Mouse (Mus musculus) left cerebral cortex, postnatal 4 days (tissue): ENCODE data around the gene Aqp6. TPM values are rescaled to one million over a fixed set of nuclear protein-coding genes. Genes with fewer than 3 reads are reported as not detected.
A peak's percentile ranks its signal among the peaks of the same experiment; 100 is the strongest.

ENCODE experiments used
- DNase-seq: peaks from one replicate; pipeline ENCODE4 v3.0.0-alpha.2; 2022
- intact Hi-C: fragments of 180-260 bp; cut with DNase I; formaldehyde crosslinking; loops from one replicate; pipeline ENCODE4 v1.15.1; 2025
- total RNA-seq, 2 experiments: library from RNA; stranded (reverse); gene quantifications; 2 replicates each; pipeline ENCODE4 v1.2.3; 2021

Aqp6 gene
- total RNA-seq, 2 experiments from 2014 or later: not detected

DNA sequence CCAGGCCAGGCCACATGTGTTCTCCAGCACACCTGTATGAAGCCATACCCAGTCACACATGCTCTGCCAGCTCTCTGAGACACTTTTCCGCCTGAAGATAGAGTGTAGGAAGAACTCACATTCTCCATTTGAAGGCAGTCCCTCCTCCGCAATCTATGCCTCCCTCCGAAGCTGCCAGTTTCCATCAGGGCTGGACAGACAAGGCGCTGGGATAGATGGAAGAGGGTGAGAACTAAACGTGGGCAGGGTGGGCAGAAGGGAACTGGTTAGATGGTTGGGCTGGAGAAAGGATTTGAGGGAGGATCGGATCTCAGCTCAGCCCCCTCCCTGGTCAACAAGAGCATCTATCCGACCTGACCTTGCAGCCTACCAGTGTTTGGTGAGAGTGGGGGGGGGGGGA lies 4.4 kb upstream of the Aqp6 start:
- intact Hi-C loops: loop anchor here (1.0 to 10.0 kb wide), 4 partner anchors 72 to 308 kb away; partner anchors contain the start of gene Cers5

DNA sequence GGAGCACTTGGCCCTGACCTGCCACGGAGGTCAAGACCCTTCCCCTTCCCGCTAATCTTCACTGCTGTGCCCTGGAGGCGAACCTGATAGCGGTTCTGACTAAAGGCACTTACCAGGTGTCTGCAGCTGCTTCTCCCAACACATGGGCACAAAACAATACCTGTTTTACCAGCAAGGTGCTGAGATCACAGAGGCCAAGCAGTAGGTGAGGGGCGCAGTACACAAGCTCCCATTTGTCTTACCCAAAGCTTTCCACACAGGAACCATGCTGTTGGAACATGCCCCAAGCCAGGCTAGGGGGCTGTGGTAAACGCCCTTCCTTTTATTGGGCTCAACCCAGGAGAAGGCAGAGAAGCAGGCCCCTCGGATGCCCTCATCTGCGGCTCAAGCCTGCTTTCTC lies 3.6 kb upstream of the Aqp6 start:
- DNase-seq: no peak

More for the DNA sequence above, 4.4 kb upstream of the Aqp6 start:
- no peak for DNase-seq

DNA sequence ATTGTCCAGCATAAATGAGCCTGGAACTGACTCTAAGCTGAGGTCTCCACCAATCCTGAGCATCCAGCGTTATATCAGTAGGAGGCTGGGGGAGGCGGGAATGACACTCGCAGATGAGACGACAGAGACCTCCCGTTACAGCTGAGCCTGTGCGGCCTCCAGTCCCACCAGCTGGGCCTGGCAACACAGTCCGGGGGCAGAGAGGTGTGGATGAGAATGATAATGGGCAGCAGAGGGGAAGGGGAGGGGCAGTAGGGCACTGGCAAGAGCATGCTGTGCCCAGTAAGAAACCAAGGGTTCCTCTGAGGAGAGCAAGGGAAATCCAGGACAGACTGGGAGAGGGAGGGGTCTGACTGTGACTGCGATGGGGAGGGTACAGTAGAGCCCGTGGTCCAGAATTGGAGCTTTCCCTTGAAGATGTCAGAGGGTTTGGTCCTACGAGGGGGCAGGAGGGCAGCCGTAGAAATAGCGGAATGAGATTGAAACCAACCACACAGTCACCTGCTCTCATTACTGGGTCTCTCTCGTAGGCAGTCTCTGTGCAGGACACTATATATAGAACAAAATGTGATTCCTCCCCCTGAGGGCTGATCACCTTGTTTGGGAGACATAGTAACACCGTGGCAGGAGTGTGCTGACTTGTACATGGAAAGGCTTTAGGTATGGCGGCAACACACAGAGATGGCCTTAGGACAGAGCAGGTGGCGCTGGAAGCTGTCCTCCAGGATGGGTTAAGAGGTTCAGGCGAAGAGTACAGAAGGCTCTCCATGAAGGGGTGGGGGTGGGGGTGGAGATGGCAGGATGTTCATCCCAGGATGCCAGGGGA lies 1.7 kb upstream of the Aqp6 start:
- peak; percentile 70 for DNase-seq
- intact Hi-C loops: loop anchor here (5.0 to 10.0 kb wide), 3 partner anchors 88 to 305 kb away; partner anchors contain the start of gene Cers5

More for the DNA sequence above, 3.6 kb upstream of the Aqp6 start:
- intact Hi-C loops: loop anchor here (5.0 to 10.0 kb wide), 3 partner anchors 90 to 307 kb away; partner anchors contain the start of gene Cers5

DNA sequence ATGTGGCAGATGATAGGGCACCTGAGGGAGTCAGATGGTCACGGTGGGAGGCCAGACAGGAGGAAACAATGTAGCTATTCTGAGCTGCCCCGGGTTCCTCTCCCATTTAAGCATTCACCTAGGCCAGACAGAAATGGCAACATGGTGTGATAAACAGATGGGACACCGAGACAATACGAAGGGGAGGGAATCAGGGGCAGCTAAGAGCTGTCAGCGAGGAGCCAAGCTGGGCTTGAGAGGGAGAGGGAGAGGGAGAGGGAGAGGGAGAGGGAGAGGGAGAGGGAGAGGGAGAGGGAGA lies 572 bp downstream of the Aqp6 start:
- no peak for DNase-seq
- intact Hi-C loops: no loop called here

DNA sequence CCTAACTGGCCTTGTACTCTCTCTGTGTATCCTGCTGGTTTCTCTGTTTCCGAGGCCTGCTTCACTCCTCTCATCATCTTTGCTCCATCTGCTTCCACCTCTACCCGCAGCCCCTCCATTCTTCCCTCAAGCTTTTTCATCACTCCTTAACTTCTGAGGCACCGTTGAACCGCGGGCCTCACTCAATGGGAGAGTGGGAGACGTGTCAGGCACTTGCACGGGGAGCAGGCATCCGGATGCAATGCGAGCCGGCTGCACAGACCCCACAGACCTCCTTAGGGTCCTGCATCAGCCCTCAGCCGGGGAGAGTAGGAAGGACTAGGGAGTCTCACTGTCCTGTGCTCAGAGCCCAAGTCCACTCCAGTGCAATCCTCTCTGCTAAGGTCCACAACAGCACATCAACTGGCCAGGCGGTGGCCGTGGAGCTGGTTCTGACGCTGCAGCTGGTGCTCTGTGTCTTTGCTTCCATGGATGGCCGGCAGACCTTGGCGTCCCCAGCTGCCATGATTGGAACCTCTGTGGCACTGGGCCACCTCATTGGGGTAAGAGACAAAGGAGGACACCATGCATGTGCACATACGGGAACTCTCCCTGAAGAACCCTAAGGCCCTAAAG lies 1.1 kb downstream of the Aqp6 start:
- intact Hi-C loops: no loop called here
- DNase-seq: peak; percentile 40

DNA sequence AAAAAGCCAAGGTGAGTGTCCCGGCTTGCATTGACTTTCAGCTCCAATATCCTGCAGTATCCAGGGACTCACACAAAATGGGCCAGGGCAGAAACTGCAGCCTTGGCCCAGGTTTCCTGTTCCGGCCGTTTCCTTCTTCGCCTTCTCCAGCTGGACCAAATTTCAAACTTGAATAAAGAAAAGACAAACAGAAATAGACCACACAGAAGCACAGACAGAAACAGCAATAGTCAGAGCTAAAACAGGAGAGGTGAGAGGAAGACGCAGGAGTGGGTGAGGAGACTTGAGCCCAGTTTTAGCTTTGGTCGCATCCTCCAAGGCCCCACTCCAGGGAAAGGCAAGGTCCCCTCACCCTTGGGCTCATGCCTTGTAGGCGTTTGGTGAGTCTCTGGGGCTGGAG lies 2.0 kb downstream of the Aqp6 start:
- DNase-seq: no peak
- intact Hi-C loops: no loop called here

DNA sequence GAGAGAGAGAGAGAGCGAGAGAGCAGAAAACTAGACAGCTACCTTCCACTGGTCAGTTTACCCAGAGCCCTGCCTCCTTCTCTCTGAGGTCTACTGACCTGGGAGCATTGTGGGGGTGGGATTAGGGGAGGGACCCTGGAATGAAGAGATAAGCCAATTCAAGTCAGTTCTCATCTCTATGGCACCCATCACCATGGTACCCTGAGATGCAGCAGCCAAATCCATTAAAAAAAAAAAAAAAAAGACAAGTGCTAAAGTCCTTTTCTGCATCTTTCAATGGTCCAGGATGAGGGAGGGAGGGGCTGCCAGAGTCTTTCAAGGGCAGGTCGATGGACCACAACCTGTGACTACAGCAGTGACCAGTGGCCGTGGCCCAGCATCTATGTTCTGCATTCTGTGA lies 4.4 kb downstream of the Aqp6 start:
- no peak for DNase-seq
- intact Hi-C loops: no loop called here

DNA sequence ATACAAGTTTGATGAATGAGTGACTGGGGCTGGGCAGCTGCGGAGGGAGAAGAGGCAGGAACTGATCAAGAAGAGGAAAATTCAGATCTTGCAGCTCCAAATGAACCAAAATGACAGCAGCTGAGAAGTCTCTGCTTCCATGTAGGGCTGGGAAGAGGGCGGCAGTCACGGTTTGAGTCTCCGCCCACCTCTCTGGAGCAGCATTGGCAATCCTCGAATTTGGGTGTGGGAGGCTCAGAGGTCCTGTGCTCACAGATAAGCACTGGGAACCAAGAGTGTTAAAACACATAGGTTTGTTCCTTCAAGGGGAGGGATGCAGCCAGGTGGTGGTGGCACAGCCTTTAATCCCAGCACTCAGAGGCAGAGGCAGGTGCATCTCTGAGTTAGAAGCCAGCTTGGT lies 5.3 kb downstream of the Aqp6 start:
- intact Hi-C loops: no loop called here
- DNase-seq: no peak

DNA sequence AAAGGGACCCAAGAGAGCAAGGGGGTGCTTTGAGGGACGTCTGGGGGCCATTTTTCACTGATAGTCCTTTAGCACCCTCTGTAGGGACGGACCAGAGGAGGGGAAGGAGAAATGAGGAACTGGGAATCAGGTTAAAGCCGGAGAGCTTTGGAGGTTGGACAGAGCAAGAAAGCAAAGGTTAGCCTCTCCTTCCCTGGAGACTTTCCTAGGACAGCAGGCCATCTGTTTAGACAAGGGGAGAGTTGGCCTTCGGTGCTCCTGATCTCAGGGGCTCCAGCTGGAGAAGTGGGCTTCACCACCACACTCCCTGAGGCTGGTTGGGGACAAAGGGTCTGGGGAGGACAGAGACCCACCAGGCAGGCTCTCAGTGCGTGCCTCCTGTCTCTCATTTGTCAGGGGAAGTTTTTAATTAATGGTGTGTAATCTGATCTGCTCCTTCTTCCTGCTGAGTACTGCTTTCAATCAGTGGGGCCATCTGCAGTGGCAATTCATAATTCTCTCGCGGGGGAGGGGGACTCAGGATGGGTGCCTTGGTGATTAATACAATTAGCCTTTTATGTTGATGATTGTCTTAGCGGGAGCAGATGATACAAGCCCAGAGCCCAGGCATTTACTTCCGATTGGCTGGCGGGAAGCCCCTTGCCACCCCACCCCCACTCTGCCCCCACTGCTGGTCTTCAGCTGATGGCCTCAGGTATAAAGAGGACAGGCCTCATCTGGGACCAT lies 6.4 kb downstream of the Aqp6 start:
- intact Hi-C loops: no loop called here
- DNase-seq: peak; percentile 68

DNA sequence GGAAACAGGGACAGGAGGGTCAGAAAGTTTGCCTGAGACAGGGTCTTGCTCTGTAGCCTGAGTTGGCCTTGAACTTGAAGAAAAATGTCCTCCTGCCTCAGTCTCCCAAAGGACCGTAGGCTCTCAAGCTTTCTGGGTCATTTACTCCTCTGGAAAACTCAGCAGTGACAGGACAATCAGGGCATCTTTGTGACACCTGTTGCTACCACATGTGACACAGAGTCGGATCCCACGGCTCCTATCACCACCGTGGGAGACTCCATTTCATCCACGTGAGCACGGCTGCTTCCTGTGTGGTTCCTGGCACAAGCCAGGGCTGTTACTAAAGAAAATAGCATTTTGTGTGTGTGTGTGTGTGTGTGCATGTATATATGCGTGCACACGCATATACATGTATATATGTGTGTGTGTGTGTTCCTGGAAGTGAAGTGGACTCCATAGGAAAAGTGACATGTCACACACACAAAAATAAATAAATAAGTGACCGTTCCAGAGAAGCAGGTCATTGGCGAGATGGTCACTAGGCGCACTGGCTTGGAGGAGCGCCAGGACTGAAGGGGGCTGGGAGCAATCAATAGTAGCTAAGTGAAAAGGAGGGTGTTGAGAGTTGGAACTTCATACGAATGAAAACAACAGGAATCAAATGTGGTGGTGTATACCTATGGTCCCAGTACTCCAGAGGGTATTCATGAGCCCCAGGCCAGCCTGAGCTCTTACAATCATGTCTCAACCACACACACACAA lies 7.4 kb downstream of the Aqp6 start:
- DNase-seq: no peak
- intact Hi-C loops: no loop called here

DNA sequence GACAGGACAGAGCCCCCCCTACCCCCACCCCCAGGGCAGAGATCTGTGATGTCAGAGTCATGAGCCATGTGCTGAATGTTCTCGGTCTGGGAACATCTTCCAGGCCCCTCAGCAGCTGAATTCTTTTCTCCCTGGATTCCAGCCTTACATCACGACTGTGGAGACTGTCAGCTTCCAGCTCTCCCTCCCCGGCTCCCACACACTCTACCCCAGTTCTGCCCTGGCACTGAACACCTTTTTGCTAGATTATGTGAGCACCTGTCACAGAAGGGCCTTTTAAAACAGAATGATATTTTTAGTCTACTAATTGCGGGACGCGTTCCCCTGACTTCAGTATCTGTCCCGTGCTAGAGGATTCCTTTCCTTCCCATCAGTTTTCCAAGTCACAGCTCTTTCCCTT lies 10.4 kb downstream of the Aqp6 start:
- DNase-seq: no peak
- intact Hi-C loops: no loop called here

DNA sequence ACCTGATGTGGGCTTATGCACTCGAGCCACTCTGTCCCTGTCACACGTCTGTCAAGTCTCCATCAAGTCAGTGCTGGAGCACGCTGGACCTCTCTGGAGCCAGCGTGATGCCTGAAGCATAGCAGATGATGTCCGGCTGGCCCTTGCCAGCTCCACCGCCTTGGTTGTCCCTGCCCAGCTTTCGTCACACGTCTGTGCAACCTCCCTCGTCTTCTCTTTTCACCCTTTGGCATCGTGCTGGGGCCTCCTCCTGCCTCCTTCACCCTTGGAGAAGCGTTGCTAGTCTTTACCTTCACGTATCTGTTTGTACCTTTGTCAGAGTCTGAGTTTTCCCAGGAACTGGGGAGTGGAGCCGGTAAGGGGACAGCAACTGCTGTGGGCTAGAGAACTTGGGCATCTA lies 13.1 kb downstream of the Aqp6 start:
- DNase-seq: peak; percentile 32

DNA sequence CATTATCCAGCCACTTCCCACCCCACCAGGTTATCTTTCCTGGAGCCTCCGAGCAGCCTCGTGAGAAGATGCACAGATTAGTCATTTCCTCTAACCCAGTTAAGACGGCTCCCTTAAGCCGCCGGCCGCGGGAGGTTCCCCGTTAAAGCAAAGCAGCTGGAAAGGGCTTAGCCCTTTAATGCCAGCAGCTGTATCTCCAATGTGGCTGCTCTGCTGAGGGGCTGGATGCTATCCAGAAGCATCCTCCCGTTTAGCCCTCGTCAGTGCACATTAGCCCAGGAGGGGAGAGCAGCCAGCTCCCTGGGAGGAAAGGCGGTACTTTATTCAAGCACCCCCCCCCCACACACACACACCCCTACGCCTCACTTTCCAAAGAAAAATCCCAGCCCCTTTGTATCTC lies 13.6 kb downstream of the Aqp6 start:
- intact Hi-C loops: no loop called here
- DNase-seq: peak; percentile 70

More for the DNA sequence above, 13.1 kb downstream of the Aqp6 start:
- intact Hi-C loops: no loop called here

DNA sequence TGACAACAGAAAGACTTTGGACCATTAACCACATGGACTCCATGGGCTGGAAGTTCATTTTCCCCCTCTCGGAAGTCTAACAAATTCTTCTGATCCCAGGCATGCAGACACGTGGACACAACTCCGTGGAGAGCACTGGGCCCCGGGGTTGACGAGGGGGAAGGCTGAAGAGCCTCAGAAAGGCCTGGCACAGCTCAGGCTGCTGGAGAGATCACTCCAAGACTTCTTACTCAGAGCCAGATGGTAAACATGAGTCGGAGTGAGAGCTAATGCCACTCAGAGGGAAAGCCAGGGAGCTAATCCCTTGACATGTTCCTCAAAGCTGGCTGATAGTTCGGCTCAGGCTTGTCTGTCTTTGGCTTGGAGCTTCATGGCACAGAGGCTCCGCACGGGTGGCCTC lies 14.0 kb downstream of the Aqp6 start:
- intact Hi-C loops: no loop called here
- peak; percentile 51 for DNase-seq

DNA sequence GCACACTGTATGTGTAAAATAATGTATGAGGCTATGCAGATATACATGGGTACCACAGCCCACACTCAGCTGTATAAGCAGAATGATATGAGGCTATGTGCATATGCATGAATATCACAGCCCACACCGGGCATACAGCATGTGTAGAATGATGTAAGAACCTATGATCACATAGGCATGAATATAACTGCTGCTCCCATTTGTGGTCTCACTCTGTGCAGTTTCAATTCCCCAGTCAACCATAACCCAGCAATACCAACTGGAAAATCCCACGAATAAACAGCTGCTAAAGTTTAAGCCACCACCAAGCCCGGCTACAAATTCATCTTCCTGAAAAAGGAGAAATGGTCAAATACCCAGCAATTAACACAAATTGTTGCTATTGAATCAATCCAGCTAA lies 17.4 kb downstream of the Aqp6 start:
- DNase-seq: no peak
- intact Hi-C loops: no loop called here

DNA sequence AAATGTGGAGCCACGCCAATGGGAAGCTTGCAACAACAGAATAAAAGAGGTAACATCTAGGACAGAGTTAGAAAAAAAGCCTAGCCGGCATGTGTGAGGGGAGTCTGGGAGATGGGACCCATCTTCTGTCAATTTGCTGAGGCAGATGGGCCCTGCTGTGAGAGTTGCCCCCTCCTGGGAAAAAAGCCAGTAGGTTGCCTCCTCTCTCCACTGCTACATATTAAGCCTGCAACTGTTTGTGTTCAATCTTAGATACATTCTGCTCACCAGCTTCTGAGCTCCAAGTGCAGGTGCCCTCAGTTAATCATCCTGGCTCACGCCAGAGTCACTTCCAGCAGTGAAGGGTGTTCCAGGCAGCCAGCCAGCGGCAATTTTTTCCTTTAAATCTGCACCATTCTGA lies 18.6 kb downstream of the Aqp6 start:
- peak; percentile 48 for DNase-seq
- intact Hi-C loops: no loop called here

DNA sequence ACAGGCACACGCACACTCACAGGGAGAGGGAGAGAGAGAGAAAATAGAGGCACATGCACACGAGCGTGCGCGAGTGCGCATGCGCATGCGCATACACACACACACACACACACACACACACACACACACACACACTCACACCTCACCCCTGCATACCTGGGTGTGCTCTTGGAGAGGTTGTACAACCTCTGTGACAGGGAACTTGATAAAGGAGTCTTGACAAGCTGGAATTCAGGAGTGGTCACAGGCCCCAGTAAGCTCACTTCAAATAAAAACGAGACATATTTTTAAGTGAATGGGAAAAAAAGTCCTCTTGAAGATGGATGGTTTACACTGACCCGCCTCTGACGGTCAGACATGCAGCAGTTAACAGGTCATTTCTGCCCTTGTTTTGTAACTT lies 20.9 kb downstream of the Aqp6 start:
- intact Hi-C loops: no loop called here
- no peak for DNase-seq

DNA sequence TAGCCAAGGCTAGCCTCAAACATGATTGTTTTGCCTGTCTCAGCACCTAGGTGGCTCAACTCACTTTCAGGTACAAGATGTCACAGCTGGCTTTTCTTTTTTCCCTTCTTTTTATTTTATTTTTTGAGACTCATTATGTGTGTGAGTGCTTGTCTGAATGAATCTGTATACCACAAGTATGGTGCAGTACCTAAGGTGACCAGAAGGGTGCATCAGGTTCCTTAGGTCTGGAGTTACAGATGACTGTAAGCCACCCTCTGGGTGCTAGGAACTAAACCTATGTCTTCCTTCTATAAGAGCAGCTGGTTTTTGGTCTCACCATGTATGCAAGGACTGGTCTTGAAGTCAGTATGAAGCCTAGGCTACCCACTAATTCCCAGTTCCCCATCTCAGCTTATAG lies 30.4 kb downstream of the Aqp6 start:
- DNase-seq: no peak

DNA sequence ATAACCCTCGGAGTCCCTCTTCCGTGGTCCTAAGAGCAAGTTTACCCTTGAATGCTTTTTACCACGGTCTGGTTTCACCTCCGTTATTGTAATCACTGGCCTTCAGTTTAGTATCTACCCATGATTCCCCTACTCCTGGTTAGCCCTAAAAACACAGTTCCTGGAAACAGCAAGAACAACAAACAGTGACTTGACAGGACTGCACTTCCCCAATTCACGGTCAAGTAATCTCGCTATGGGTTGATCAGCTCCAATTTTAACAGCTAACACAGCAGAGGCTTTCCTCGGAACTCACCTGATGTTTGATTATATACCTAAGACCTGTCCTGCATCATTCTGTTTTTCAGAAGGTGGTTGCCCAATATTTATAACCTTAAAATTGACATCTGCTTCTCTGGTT lies 33.5 kb downstream of the Aqp6 start:
- DNase-seq: no peak
- intact Hi-C loops: no loop called here

More for the DNA sequence above, 30.4 kb downstream of the Aqp6 start:
- intact Hi-C loops: no loop called here

DNA sequence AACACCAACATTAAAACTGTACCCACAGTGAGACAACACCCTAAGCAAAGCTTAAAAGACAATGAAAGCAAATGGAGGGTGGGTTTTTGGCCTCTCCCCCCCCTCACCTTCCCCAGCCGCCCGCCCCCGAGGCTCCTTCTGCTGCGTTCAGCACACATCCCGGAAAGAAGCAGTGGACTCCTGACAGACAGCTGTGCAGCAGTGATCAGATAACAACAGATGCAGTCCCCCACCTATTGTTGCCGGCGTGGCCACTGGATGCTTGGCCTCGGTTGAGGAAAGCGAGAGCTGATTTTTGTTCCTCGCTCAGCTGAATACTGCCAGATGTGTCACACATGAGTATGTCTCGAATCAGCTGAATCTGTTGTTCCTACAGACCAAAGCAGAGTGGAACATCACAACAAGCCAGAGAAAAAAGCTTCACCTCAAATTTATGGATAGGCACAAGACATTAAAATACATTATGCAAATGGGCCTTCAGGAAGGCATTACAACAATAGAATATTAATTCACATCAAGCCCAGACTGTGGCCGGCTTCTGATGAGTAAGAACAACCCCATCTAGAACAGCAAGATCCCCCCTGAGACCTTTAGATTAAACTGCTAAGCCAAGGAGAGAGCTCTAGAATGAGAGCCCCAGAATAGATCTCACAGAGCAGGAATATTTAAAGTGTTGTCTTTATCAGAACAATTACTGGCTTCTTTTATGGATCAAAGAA lies 36.4 kb downstream of the Aqp6 start:
- intact Hi-C loops: no loop called here
- no peak for DNase-seq
